Mouse (Mus musculus): ENCODE measurements around the gene Prkar1b.

Gene Prkar1b

DNA sequence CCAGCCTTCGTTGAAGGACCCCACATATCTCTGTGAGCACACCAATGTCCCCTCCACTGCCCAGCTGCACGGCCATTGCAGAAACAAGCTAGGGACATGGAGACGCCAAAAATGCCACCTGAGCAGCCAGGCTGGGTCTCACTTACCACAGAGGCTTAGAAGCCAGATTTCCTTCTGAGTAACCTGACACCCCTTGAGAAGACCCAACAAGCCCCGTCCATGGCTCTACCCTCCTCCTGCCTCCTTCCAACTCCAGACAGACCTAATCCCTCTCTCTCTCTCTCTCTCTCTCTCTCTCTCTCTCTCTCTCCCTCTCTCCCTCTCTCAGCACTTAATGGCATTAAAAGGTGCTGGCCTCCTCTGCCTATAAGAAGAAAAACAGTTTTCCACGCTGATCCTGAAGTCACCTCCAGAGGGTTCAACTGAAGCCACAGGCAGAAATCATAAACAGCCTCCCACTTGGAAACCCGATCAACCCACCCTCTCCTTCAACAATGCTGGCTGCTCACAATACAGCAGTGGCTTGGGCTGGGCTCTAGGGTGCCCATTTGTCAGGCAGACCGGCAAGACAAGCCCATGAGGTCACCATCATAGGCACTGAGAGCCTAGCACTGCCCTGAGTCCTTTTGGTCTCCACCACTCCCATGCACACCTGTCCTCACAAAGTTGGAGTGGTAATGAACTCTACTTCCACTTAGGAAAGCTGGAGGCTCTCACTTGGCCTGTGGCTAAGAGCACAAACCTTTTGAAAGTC, 82.8 kb downstream of the Prkar1b start:
- no peak for DNase-seq (ENCODE audit: low spot score)

DNA sequence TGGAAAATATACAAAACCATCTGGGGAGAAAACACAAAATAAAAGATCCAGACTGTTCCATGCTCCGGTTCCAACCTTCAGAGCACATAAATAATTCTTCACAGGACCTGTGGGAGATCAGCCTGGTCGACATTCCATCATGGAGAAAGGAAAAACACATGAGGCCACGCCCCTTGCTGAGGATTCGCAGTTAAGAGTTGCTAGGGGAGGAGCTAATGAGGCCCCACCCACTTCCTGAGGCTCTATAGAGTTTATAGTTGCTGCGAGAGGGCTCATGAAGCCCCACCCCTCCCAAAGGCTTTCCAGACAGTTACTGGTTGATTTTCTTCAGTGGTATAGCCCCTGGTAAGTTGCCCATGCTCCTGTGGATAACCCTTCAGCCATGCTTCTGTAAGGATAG, 85.2 kb downstream of the Prkar1b start:
- DNase-seq (ENCODE audit: low spot score): no peak

DNA sequence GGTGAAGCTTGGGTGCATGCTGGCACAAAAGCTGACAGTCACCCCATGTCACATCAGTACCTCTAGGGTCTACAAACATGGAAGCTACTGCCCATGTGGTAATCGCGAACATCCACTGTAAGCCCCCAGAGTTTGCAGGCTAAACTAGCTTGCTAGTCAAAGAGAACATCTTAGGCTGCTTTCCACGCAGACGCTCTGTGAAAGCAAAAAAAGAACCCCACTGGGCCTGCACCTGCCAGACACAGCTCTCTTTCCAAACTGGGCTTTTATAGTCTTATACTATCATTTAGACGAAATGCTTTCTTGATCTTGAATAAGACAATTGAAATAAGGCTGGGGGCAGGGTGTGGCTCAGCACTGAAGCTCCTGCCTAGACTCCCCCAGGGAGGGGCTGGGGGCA, 88.1 kb downstream of the Prkar1b start:
- no peak for DNase-seq (ENCODE audit: low spot score)

DNA sequence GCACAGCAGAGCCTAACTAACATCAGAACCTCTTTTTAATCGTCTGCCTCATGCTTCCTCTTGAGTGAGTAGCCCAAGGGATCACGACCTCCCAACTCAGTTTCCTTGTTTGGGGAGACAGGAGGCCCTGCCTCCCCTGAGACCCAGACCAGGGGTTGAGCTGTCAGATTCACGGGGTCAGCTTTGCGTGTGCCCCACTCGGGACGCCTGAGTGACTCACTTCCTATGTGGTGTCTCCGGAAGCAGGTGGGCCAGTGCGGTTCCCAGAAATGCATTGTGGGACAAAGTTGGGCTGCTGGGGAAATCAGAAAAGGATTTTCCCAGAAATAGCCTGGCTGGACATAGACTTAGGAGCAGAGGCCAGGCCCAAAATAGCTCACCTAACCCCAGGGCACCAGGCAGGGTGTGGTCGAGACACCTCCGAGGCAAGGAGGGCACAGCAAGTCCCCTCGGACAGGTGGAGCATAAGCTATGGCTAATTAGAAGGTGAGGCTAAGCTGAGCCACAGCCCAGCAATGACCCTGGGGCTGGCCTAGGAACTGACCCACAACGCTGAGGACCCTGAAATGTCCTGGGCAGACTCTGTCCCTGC, 89.2 kb downstream of the Prkar1b start:
- DNase-seq (ENCODE audit: low spot score): no peak

DNA sequence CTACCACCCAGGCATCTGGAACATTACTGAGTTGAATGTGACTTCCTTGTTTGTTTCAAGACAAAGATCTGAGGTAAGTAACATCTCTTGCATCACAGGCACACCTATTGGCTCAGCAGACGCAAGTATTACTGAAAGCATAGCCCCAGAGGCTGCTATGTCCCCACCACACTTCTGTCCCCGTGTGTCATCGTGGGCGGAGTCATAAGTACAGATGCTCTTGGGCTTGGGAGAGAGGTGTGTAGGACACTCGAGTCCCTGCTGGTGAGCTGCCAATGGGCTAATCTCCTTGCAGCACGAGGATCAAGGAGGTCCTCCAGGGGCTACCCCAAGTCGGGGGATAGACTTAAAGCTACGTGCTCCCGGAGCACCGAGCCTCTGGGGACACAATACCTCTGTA, 96.6 kb downstream of the Prkar1b start:
- no peak for DNase-seq (ENCODE audit: low spot score)

DNA sequence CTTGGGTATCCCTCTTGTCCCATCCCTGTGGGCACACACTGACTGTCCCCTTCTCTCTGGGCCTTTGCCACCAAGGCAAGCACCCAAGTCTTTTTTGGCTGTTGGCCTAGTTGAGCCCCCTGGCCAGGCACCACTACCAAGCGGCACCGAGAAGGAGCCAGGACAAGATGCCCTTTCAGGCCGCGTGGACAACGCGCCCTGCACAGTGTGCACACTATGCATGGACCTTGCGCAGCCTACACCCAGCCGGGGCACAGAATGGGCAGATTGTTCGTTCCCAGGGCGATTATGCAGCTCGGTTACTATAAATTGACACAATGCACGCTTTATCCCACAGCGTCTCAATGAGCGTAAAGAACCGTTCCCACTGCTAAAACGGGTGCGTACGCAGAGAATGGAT, 98.5 kb downstream of the Prkar1b start:
- no peak for DNase-seq (ENCODE audit: low spot score)

DNA sequence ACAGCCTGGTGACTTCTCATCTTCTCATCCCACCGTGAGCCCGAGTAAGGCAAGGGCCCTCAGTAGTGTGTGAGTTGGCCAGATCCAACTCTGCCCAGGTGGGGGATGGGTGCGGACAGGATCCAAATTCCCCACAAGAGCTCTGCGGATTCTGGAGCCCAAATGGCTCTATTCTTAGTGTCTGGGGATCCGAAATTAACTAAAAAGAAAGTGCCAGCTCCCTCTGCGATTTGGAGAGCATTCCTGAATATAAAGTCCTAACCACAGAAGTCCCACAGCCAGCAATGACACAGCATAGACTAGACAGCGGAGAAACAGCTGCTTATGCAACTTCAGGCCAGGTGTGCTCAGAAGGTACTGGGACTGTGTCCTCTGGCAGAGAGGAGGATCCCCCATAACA, 100.4 kb downstream of the Prkar1b start:
- no peak for DNase-seq (ENCODE audit: low spot score)

DNA sequence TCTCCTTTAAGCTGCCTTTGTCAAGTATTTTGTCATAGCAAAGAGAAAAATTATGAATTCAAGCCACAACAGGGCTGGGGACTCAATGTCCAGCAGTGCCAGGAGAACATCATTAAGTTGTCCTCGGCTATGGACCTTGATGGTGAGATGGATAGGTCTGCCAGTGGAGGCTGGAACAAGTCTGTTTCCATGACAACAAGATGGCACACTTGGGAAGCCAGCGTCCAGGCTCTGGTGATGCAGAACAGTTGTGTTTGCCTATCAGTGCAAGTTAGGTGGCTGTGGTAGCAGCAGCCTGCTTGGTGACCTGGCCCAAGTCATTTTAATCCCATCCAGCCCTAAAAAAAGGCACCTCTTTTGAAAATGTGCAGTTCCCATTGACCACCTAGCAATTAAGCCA, 102.6 kb downstream of the Prkar1b start:
- DNase-seq (ENCODE audit: low spot score): no peak

DNA sequence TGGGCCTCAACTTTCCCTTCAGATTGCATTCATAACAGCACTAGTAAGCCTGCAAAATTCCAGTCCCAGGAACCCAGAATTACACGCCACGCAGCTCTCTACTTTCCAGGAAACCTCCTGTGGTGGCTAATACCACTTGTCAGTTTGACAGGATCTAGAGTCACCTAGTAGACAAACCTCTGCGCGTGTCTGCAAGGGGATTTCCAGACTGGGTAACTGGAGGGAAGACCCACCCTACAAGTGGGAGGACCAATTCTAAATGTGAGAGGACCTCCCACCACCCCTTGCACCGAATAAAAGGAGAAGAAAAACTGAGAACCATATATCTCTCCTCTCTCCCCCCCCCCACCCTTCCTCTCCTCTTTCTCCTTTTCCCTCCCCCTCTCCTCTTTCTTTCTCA, 103.2 kb downstream of the Prkar1b start:
- DNase-seq (ENCODE audit: low spot score): no peak

DNA sequence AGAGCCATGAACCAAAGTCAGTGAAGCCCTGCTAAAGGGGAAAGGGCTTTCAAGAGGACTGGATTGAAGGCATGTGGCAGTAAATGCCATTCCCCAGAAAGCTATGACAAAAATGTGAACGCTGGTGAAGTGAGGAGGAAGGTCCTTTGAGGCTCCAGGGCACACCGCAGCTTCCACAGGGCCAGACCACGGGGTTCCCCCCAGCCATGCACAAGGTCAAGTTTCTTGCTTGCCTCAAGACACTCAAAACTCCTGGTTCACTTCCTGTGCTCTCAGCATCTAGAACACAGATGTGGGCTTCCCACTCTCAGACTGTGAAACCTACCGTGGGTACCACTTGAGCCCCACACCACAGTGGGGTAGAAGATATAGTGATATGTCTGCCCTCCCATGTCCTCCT, 106.3 kb downstream of the Prkar1b start:
- no peak for DNase-seq (ENCODE audit: low spot score)

DNA sequence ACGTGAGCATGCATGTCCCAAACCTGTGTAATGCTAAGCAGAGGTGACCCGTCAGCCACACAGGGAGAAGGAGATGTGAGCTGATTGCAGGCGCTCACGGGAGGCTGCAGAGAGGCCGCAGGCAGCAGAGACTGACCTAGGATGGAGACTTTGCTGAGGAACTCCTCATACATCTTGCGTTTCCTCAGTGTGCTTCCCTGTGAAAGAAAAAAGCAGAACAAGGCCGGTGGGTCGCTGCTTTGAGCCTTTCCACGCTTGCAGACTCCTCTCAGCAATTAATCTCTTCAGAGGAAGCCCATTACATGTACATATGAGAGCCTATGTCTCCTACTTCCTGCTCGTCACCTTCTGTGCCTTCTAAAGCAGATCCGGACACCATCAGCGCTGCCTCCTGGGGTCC, 107.5 kb downstream of the Prkar1b start:
- DNase-seq (ENCODE audit: low spot score): no peak

DNA sequence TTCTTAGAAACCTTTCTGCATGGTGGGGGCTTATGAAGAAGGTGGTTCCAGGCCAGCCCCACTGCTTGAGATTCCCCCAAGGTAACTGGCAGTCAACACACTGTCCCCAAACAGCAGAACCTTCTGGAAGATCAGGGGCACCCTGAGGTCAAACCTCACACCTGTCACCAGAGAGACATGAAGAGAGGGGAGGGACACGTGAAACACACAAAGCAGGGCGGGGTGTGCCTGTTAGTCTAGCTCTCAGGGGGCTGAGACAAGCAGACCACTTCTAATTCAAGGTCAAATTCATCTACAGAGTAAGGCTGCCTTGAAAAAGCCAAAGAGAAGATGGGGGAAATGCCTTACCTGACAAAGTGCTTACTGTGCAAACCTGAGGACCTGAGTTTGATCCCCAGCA, 114.6 kb downstream of the Prkar1b start:
- DNase-seq (ENCODE audit: low spot score): no peak

DNA sequence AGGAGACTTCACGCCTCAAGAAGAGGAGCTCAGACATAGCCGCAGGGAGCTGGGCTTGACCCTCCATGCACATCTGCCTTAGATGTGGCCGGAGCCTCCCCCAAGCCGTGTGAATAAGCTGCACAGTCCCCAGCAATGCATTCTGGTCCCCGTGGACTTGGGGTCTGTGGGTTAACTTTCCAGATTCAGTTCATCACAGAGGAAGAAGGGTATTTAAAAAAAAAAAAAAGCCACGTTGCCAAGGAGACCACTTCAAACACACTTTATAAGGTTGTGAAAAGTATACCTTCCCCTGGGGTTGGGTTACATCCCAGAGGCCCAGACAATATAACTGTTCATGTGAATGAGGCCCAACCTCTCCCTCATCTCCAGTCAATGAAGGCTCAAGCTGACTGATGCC, 115.1 kb downstream of the Prkar1b start:
- no peak for DNase-seq (ENCODE audit: low spot score)

DNA sequence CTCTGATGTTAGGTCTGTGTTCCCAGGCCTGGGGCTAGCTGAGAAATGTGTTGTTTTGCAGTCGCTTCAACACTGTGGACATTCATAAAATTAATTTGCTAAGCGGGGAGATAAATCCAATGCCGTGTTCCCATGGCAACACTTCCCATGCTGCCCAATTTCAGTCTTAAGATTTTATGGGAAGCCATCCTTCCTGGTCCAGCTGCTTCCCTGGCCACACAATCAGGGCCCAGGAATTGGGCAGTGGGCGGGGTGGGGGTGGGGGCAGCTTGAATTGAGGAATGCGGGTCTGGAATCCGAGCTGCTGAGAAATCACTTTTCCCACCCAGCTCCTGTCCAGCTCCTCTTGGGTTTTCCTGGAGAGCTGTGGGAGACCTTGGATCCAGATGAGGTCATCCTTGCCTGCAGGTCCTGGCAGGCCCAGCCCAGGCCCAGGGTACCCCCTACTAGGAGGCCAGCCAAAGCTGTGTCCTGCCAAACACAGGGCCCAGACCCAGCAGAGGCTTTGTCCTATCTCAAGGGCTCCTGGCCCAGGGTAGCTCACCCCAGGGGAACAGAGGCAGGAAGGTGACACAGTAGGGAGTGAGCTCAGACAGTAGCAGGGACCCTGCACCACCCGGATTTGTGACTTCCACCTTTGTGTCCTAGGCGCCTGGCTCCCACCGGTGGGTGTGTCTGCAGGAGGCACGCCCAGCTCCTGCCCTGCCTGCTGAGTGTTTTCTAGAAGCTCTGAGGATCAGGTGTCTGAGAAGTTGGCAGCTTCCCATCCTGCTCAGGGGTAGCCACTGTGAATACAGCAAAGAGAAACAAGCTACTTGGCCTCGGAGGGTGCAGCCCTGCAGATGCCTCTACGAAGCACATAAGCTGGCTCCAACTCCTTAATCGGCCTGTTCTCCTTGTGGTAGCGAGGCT, 116.1 kb downstream of the Prkar1b start:
- no peak for DNase-seq (ENCODE audit: low spot score)

DNA sequence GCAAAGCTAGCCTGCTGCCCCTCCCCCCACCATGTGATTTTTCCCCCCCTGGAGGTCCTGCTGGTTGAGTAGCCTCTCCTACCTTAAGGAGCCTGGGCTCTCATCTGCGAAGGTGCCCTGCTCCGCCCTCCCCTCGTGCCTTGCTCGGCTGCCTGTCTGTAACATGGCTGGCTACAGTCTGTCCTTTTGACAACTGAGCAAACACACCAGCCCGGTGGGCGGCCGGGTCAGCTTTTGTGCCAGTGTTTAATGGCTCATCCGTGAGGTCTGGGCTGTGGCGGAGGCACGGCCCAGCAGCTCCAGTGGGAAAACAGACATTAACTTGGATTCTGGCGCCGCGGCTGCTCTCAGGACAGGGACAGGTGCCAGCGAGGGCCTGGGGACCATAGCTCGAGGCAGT, 122.2 kb downstream of the Prkar1b start:
- no peak for DNase-seq (ENCODE audit: low spot score)

DNA sequence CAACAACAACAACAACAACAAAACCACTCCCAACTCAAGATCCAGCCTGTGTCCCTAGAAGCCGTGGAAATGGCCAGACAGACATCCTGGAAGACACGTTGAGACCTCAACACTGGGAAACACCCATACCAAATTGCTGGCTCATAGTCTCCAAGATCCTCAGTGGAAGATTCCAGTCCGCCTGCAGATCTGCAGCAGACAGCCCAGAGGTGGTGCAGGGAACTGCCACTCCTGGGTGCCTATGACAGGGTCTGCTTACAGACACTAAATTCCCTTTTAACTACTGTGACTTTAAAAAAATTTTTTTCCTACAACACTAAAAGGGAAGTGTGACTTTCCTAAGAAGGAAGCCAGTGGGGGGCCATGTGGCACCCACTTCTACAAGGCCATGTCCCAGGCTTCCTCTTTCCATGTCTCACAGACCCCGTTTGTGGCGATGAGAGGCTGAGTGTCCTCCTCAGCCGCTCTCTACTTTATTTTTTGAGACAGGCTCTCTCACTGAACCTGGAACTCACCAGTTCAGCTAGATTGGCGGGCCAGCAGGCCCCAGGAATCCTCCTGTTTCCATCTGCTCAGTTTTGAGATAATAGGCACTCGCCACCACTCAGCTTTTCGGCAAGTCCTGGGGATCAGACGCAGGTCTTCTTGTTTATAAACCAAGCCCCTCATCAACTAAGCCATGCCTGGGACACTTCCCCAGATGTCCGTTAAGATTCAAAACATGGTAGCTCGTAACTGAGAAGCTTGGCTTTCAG, 125.3 kb downstream of the Prkar1b start:
- no peak for DNase-seq (ENCODE audit: low spot score)

DNA sequence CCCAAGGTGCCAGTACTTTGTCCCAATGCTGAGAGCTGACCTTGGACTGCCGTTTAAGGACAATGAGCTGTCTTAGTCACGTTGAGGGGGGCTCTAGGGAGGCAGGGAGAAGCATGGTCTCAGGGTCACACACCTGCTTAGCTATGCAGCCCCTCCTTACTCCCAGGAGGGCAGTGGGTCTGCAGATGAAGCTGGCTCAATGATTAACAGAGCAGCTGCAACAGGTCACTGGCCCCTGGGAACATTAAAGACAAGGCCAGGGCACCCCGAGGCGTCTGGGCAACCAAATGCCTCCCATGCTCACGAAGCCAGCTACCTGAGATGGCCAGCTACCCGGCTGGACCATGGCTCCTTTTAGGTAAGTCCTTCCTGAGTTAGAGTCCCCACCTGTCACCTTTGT, 129.2 kb downstream of the Prkar1b start:
- DNase-seq (ENCODE audit: low spot score): no peak

DNA sequence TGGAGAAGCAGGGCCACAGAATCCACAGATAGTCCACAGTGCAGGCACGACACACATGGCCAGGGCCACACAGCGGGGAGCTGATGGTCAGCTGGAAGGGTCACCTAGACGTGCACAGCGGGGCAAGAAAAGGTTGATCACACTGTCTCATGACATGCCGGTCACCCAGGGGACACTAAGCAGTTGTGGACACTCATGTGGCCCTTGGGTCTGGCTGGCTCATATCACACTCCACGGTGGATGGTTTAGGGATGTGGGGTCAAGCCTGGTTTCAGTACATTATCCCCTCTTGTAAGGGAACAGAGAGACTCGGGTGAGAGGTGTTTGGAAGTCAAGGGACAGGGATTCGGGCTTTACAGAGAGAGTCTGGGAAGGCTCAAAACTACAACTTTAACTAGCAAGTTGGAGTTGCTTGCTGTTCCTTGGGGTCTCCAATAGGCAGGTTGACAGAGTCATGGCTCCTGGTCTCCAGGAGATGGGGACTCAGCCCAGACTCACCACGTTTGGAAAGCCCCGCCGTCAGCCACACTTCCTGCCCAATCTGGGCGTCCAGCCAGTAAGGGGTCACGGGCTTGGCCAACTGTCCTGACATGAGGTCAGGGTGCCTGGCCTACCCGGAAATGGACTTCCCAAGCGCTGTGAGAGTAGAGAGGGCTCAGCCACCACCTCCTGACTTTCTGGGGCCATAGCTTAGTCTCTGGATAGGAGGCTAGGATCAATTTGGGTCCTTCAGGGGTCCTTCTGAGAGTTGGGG, 132.3 kb downstream of the Prkar1b start:
- no peak for DNase-seq (ENCODE audit: low spot score)

DNA sequence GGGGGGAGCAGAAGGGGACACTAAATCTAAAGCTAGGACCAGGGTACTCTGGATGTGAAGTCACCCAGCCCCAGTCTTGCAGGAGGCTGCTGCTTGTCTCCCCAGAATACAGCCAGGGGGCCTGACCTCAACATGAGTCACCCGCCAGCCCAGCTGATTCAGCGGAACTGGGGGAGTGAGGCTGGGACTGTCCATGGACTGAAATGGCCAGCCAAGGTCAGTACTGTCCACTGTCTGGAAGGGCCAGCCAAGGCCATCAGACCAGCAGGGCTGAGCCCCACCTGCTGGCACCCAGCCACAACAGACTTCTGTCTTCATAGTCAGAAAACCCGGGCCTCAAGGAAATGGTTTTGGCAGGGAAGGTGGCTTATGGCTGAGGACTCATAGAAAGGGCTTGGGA, 134.7 kb downstream of the Prkar1b start:
- DNase-seq (ENCODE audit: low spot score): peak; percentile 21

DNA sequence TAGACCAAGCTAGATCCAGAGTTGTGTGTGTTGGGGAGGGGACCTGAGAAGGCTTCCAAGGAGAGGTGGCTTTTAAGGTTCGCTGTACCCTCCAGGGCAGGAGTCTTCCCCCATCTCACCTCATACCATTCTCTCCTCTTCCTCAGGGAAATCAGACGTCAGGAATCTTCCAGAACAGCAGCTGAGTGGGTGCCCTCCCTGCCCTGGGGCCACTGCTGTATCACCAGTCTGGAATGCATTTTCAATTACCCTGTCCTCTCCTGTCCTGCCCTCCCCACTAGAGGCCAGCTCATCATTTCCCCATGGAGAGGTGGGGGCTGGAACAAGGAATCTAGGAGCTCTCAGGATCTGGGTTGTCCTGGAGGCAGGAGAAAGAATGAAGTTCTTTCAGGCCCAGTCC, 139.2 kb downstream of the Prkar1b start:
- no peak for DNase-seq (ENCODE audit: low spot score)

DNA sequence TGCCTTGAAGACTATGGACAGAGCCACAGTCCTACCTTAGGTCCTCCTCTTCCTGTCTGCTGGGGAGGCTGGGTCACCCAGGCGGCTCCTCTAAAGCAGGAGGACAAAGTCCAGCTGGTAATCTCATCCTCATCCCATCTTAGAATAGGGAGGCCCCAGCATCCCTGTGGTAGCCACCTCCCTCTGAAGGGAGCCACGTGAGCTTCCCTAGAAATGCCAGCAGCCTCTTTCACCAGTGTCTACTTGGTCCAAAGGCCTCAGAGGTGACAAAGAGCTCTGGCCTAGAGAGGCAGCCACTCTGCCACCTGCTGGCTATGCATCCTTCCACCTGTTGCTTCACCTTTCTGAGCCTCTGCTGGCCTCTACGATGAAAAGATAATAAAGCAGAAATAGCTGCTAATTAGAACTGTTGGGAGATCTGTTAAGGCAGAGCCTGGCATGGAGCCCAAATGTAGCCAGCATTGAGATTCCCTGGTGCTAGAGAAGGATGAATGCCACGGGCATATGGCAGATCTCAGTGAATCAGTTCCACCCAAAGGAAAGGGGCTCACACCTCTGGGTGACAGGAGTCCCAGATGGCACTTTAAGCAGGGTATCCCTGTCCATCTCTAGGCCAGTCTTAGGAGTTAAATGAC, 142.5 kb downstream of the Prkar1b start:
- no peak for DNase-seq (ENCODE audit: low spot score)

All from urinary bladder, postnatal 25 days (tissue).